Mouse (Mus musculus): Measurements from ENCODE around the gene Chrne.

DNA sequence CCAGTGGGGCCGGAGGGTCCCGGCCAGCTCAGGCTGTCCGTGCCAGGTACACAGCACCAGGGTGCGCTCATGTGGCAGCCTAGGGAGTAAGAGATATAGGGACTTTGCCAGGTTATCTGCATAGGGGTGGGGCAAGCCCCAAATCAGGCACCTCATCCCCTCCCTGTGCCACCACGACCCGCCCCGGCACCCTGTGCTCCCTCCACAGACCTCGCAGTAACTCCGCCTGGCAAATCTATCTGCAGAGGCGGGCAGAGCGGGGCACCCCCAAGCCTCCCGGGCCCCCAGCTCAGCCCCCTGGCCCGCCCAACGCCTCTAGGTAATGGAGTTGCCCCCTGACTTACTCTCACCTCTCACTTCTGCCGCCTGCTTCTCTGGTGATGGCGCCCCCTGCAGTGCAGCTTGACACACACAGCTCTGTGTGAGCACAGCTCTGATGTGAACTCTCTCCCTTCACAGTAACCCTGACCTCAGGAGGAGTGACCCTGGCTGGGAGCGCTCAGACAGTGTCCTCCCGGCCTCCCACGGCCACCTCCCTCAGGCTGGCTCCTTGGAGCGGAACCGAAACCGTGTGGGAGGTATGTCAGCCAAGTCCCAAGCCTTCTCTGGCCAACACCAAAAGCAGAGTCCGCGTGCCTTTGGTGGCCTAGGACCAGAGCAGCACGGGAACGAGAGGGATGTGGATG is 10.5 kb downstream of the Chrne start:
- TF ChIP-seq POLR2A (IDR thresholded peaks at IDR 0.05; ENCODE audit: borderline replicate concordance, extremely low read depth, low read depth, low read length), result no peak
- peak; percentile 30; the same call in 1 of the 2 replicates for TF ChIP-seq CTCF (IDR thresholded peaks at IDR 0.05; ENCODE audit: insufficient read depth, low read length)

Data from lung, adult 2 months (tissue).